Mouse (Mus musculus): Measurements from ENCODE around the gene St6gal1. TPM values are rescaled to one million over a fixed set of nuclear protein-coding genes. Genes with fewer than 3 reads are reported as not detected.
A peak's percentile ranks its signal among the peaks of the same experiment; 100 is the strongest.

St6gal1 gene
- total RNA-seq, 2 experiments from 2014 or later: 13.9 to 16.4 TPM

DNA sequence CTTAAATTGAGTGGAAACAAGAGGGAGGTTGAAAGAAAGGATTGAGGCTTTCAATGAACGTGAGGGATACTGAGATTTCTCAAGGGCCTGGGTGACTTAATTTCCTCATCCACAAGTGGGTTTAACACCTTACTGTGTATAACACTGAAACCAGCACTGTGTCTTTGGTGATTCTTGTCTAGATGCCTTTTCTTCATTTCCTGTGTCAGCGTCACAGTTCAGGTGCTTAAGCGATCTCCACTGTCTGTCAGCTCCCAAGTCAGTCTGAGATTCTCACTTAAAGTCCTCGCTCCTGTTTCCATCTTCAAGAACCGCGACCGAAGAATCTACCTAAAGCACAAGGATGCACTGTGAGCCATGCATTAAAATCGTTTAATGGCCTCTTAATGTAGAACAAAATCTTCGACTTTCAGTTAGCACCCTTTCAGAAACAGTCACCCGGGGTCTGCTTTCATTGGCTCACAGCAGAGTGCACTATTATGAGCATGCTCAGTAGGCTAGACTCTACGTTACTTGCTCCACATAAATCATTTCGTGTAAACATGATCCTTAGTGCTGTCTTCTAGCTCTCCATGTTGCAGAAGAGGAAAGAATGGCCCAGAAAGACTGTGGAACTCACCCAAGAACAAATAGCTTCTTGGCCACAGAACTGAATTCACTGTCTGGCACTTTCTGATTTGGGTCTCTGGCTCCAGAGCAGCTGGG is 1.2 kb upstream of the St6gal1 start:
- no peak for DNase-seq (ENCODE audit: low spot score in 2 of 2)

DNA sequence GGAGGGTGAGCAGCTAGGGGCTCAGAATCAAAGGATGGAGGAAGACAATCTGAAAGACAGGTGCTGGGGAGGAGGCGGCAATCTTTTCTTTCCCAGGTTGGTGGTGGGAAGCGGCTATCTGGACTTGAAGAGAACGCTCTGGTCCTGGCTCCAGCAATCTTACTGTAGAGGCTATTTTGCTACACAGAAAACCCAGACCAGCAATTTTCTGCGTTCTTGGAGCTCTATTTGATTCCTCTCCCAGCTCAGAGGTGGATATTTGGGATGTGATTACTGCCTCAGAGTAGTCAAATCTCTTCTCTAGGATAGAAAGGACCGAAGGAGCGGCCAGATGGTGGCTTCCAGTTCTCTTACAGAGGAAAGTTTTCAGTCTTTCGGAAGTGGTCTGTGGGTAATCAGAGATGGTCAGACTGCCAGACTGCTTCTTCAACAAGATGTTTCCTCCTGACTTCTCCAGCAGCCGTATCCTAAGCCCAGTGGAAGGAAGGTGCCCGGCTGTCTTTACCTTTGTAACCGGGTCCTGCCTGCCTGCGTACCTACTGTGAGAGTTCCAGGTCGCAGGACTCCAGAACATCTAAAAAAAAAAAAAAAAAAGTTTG is 570 bp upstream of the St6gal1 start:
- no peak for DNase-seq (ENCODE audit: low spot score in 2 of 2)

- peak in 1 of 2 experiments; percentile 47 for DNase-seq (ENCODE audit: low spot score in 2 of 2)
Observed at GRCm38 (mm10) chr16:23225069-23225721, 655 bp downstream of the St6gal1 start.

DNA sequence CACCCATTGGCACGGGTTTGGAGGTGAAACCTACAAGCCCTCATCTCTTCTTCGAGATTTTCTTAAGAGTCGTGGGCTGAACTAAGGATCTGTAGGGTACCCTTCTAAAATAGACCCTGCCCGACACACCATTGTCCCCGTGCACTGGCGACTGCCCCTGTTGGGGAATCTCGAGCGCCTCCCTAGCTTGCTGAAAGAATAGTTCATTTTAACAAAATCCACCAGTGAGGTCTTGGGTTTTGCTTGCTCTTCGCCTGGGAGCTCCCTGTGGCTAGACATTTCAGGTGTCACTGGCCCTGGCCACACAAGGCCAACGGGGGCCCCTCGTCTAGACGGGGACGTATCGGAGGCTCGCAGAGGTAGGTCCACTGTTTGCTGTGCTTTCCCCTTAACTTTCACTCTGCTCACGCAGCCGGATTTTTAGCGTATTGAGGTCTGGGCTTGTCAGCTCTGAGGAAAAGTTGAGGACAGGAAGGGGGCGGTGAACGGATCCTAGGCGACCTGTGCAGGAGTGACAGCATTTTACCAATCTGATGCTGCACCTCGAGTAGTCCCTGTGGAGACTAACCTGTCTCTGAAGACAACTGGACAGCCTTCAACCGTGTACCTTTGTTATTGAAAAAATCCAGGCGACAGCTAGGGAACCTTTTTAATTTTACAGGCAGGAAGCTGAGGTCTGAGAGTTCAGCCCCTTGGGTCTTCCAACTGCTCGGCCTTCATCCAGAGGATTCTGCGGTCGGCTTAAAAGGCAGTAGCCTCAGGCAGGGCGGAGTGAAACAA is 1.5 kb downstream of the St6gal1 start:
- DNase-seq (ENCODE audit: low spot score in 2 of 2): peak in 1 of 2 experiments; percentile 37

- peak in 1 of 2 experiments; percentile 16 for DNase-seq (ENCODE audit: low spot score in 2 of 2)
Observed at GRCm38 (mm10) chr16:23226601-23227351, 2.2 kb downstream of the St6gal1 start.

- no peak for DNase-seq (ENCODE audit: low spot score in 2 of 2)
Observed at GRCm38 (mm10) chr16:23227851-23228250, 3.3 kb downstream of the St6gal1 start.

- no peak for DNase-seq (ENCODE audit: low spot score in 2 of 2)
Observed at GRCm38 (mm10) chr16:23228486-23228885, 3.9 kb downstream of the St6gal1 start.

GRCm38 (mm10) chr16:23229945-23230344 is 5.4 kb downstream of the St6gal1 start:
- DNase-seq (ENCODE audit: low spot score in 2 of 2): no peak

GRCm38 (mm10) chr16:23231168-23231567 is 6.6 kb downstream of the St6gal1 start:
- no peak for DNase-seq (ENCODE audit: low spot score in 2 of 2)

DNA sequence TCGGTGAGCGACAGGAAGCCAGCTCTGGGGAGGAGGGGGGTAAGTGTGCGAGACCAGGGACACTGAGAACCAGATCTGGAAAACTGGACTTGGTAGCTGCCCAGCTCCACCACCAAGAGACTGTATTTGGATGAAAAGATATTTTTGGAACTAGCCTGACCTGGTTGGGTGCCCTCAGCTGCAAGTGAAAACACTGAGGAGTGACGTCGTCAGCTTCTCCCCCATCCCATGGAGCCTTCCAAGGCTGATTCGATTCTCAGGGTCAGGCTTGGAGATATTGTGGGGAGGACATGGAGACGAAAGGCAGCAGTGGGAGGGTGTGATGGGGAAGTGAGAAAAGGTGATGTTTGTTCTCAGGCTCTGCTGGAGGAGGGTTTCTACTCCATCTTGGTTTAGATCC is 8.2 kb downstream of the St6gal1 start:
- DNase-seq (ENCODE audit: low spot score in 2 of 2): no peak

GRCm38 (mm10) chr16:23233496-23233895 is 9.0 kb downstream of the St6gal1 start:
- peak in 1 of 2 experiments; percentile 45 for DNase-seq (ENCODE audit: low spot score in 2 of 2)

DNA sequence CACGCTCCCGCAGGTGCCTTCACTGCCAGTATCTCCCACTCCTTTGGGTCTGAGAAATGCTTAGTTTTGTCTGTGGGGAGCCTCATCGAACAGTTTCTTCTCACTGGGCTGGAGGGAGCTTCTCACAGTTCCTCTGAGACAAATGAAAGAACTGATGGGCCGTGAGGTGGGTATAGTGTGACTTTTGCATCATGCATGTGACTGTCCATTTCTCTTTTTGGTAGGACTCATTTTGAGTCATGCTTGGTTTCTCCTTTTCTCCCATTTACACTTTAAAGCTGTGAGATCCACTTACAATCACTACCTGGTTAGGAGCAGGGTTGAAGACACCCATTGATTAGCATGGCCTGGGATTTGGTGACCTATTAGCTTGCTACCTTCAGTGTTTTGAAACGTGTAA is 10.0 kb downstream of the St6gal1 start:
- DNase-seq (ENCODE audit: low spot score in 2 of 2): no peak

- DNase-seq (ENCODE audit: low spot score in 2 of 2): no peak
Observed at GRCm38 (mm10) chr16:23235173-23235694, 10.7 kb downstream of the St6gal1 start.

DNA sequence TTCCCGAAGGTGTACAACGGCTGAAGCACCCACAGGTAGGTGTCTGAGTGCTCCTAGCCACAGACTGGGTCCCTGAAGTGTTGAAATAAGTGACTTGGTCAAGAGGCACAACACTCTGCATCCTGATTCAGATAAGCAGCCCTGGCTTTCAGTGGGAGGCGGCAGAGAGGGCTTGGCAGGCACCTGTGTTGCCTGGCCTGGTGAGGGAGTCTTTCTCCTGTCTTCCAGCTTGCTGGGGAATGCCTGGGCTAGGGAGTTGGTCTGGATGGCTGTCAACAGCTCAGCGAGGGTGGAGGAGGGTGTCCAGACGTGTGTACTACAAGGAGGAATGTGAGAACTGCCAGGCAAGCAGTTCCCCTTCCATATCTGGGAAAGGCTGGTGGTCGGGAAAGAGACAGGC is 15.0 kb downstream of the St6gal1 start:
- DNase-seq (ENCODE audit: low spot score in 2 of 2): no peak

DNA sequence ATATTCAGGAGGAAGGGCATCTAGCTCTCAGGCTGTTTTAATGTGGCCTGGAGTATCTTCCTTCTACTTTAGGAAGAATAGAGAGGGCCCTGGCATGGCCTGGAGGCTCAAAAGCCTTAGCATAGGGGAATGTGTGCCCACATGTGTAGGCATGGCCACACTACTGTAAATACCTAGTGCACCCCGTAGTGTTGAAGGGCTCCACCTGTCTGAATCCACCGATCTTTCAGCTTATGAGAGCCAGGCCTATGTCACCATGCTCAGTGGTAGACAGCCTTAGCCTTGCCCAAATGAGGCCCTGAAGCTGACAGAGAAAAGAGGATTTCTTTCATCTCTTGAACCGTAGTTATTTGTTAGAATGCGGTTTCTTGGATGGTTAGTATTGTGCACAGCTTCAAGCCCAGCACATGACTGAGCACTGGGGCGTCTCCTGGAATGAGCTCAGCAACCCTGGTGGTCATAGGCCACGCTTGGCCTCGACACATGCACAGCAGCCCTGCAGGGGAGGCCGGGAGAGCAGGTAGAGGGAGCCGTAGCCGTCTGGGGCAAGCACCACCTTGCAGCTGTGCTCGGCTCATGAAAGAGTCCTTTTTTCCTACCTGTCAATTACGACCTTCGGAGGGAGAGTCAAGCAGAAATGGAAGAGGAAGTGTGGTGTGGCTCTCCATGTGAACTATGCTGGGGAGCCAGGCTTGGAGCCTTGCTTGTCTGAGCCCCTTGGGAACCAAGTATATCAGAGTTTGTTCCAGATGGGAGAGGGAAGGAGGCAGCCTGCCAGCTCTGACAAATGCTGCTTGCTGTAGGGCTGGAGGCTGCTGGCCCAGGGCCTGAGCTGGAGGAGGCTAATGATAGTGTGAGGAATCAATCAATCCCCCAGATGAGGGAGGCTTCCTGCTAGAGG is 15.8 kb downstream of the St6gal1 start:
- DNase-seq (ENCODE audit: low spot score in 2 of 2): peak; percentile 76 to 89

GRCm38 (mm10) chr16:23240950-23241259 is 16.4 kb downstream of the St6gal1 start:
- DNase-seq (ENCODE audit: low spot score in 2 of 2): no peak

DNA sequence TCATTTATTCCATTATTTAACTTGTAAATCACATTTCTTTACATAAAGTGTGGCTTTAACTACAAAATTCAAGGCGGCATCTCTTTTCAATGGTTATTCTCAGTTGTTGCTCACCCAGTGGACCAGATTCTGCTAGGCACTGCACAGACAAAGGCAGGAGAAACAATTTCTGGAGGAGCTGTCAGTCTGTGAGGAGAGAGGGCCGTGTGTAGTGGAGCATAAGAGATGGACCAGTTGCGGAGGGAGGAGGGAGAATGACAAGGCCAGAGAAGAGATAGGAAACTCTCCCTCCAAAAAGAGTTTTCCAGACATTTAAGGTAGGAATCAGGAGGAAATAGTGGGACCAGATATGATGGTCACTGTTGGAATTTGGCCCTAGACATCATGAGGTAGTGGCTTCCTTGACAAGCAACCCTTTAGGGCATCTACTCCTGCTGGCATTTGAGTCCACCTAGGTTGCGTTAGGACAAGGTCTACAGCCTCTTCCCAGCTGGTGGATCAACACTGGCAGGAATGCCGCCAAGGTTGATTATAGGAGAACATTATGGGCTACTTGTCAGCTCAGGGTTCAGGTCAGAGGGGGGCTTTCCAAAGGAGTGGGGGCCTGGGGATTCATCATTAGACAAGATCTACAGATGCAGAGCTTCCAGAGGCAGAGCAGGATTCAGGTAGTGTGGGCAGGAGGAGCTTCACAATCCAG is 19.3 kb downstream of the St6gal1 start:
- no peak for DNase-seq (ENCODE audit: low spot score in 2 of 2)

GRCm38 (mm10) chr16:23244486-23244885 is 19.9 kb downstream of the St6gal1 start:
- DNase-seq (ENCODE audit: low spot score in 2 of 2): no peak

- no peak for DNase-seq (ENCODE audit: low spot score in 2 of 2)
Observed at GRCm38 (mm10) chr16:23249285-23249684, 24.7 kb downstream of the St6gal1 start.
